10 mouse cellular contexts compared by ENCODE assay signal in the genomic region with DNA sequence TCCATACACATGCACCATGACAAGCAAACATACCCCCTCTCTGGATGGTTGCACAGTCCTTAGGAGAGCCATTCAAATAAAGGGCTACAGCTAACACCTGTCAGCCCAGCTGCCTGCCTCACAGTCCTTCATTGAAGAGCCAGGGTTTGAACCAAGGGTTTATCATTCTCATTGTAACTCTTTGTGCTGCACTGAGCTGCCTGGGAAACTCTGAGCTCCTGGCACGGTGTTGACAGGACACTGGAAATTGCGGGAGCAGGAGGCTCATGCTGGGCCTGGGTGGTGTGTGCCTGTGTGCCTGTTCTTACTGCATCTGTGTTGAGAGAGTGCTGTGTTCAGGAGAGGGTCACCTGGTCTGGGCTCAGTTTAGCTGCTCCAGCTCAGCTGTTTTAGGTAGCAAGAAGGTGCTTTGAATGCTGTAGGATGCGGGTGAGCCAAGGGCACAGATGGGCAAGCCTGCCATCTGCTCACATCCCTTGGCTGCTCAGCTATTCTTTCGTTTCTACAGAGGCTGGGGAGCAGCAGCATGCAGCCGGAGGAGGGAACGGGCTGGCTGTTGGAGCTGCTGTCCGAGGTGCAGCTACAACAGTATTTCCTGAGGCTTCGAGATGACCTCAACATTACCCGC. TPM values are rescaled to one million over a fixed set of nuclear protein-coding genes. Genes with fewer than 3 reads are reported as not detected.
A peak's percentile ranks its signal among the peaks of the same experiment; 100 is the strongest.
DNase-seq lines count a peak whose midpoint lies in the region; ATAC-seq and TF ChIP-seq lines count a peak whose summit lies in the region.
"Had no signal": no experiment of that assay in that cellular context is flagged by ENCODE, and none has a peak within 500 bp of the region (broad histone marks: within the 10 kb centered on the region; RNA-seq: fewer than 3 reads in every experiment).

No protein-coding gene starts in this region.

- peaks cover 68% of the 10 kb centered on the region for H3K4me1 ChIP-seq in neural tube, embryonic 12.5 days
- H3K4me1 ChIP-seq in hindbrain, embryonic 16.5 days (ENCODE audit: control insufficient read depth, insufficient read depth, low read depth, low read length), result peaks cover 66% of the 10 kb centered on the region
- H3K4me1 ChIP-seq in neural tube, embryonic 15.5 days, result peaks cover 89% of the 10 kb centered on the region
- H3K4me1 ChIP-seq in lung, adult 2 months (ENCODE audit: control insufficient read depth, insufficient read depth, low read length), result peaks cover 37% of the 10 kb centered on the region

- H3K4me3 ChIP-seq in neural tube, embryonic 12.5 days, result no peak overlapping the region
- H3K4me3 ChIP-seq in hindbrain, embryonic 16.5 days (ENCODE audit: low read length), result no peak overlapping the region
- H3K4me3 ChIP-seq in neural tube, embryonic 15.5 days (replicated peaks), result no peak overlapping the region
- H3K4me3 ChIP-seq in lung, adult 2 months (replicated peaks; ENCODE audit: extremely low read depth, low read depth, low read length), result no peak overlapping the region

- TF ChIP-seq CTCF in lung, adult 2 months (IDR thresholded peaks at IDR 0.05; ENCODE audit: insufficient read depth, low read length), result no peak

- DNase-seq in cerebellum, adult 11-12 months, result peak; percentile 72
- no peak for DNase-seq in neural tube, embryonic 10.5 days (ENCODE audit: extremely low spot score, low spot score)
- no peak for DNase-seq in right cerebral cortex, postnatal 10 days (ENCODE audit: low spot score in 2 of 2)
- no peak for DNase-seq in lung, adult 2 months
- DNase-seq: kidney, postnatal 36 days had no signal

- H3K9me3 ChIP-seq in neural tube, embryonic 12.5 days, result no peaks in the 10 kb centered on the region
- H3K9me3 ChIP-seq in hindbrain, embryonic 16.5 days (ENCODE audit: control insufficient read depth, low read length), result no peaks in the 10 kb centered on the region
- no peaks in the 10 kb centered on the region for H3K9me3 ChIP-seq in neural tube, embryonic 15.5 days (replicated peaks)

- no peak overlapping the region for H3K9ac ChIP-seq in neural tube, embryonic 12.5 days
- H3K9ac ChIP-seq in hindbrain, embryonic 16.5 days (ENCODE audit: low read depth, low read length), result peak overlapping the region; percentile 35
- H3K9ac ChIP-seq in neural tube, embryonic 15.5 days (replicated peaks), result no peak overlapping the region

- 72% methylated on average over 9 of the region's 9 CpGs for WGBS in neural tube, embryonic 12.5 days
- WGBS in hindbrain, embryonic 16.5 days, result 50% methylated on average over 9 of the region's 9 CpGs
- WGBS in neural tube, embryonic 15.5 days, result 39% methylated on average over 9 of the region's 9 CpGs
- WGBS in lung, adult 2 months, result 66% methylated on average over 9 of the region's 9 CpGs

- H3K27ac ChIP-seq in neural tube, embryonic 12.5 days, result no peak overlapping the region
- peak overlapping the region; percentile 73 for H3K27ac ChIP-seq in hindbrain, embryonic 16.5 days (ENCODE audit: low read depth, low read length)
- peak overlapping the region; percentile 73 for H3K27ac ChIP-seq in neural tube, embryonic 15.5 days (replicated peaks)

- no peaks in the 10 kb centered on the region for H3K27me3 ChIP-seq in neural tube, embryonic 12.5 days (replicated peaks)
- no peaks in the 10 kb centered on the region for H3K27me3 ChIP-seq in hindbrain, embryonic 16.5 days (replicated peaks; ENCODE audit: control insufficient read depth, insufficient read depth, low read length)
- H3K27me3 ChIP-seq in neural tube, embryonic 15.5 days (replicated peaks), result no peaks in the 10 kb centered on the region
- H3K27me3 ChIP-seq: Patski had no signal

- peak overlapping the region; percentile 22; the same call in 1 of the 2 replicates for H3K4me2 ChIP-seq in neural tube, embryonic 12.5 days (replicated peaks)
- peak overlapping the region; percentile 35 for H3K4me2 ChIP-seq in hindbrain, embryonic 16.5 days (ENCODE audit: low read length)
- H3K4me2 ChIP-seq in neural tube, embryonic 15.5 days, result peak overlapping the region; percentile 73

- no peak for TF ChIP-seq POLR2A in lung, adult 2 months (IDR thresholded peaks at IDR 0.05; ENCODE audit: borderline replicate concordance, extremely low read depth, low read depth, low read length)

- peaks cover 10% of the 10 kb centered on the region for H3K36me3 ChIP-seq in neural tube, embryonic 12.5 days
- no peaks in the 10 kb centered on the region for H3K36me3 ChIP-seq in hindbrain, embryonic 16.5 days (ENCODE audit: control insufficient read depth, insufficient read depth, low read length)
- H3K36me3 ChIP-seq in neural tube, embryonic 15.5 days, result 0 out of 2 replicates have a peak, but pooled peaks cover 4% of the 10 kb centered on the region

- no peak for ATAC-seq in cerebellum, adult (ENCODE audit: insufficient number of reproducible peaks, low FRiP score, low TSS enrichment)
- ATAC-seq in neural tube, embryonic 12.5 days (ENCODE audit: low FRiP score, low read depth), result no peak
- no peak for ATAC-seq in hindbrain, embryonic 16.5 days
- ATAC-seq in neural tube, embryonic 15.5 days (ENCODE audit: low FRiP score), result no peak
- ATAC-seq: Patski had no signal

RNA-seq across cellular contexts. Expression of a gene that starts 19.7 kb away (rescaled TPM):
- polyA plus RNA-seq in neural tube, embryonic 12.5 days (2016; fragmentation: Nextera tagmentation; extraction: Ambion mirVana), result 12.5 and 12.9 TPM in 2 replicates
- polyA plus RNA-seq in hindbrain, embryonic 16.5 days (2015; fragmentation: Nextera tagmentation; extraction: Ambion mirVana), result 19.3 and 22.6 TPM in 2 replicates
- polyA plus RNA-seq in neural tube, embryonic 15.5 days (2015; fragmentation: Nextera tagmentation; extraction: Ambion mirVana), result 20.0 and 23.2 TPM in 2 replicates
- polyA plus RNA-seq in lung, adult 2 months (2012; rRNA removed), result 107 and 119 TPM in 2 replicates

RNA-seq across cellular contexts. Expression of a gene that starts 54.6 kb away (rescaled TPM):
- polyA plus RNA-seq in neural tube, embryonic 12.5 days (2016; fragmentation: Nextera tagmentation; extraction: Ambion mirVana), result 48.6 and 48.8 TPM in 2 replicates
- polyA plus RNA-seq in hindbrain, embryonic 16.5 days (2015; fragmentation: Nextera tagmentation; extraction: Ambion mirVana), result 26.3 and 36.5 TPM in 2 replicates
- 32.7 and 33.1 TPM in 2 replicates for polyA plus RNA-seq in neural tube, embryonic 15.5 days (2015; fragmentation: Nextera tagmentation; extraction: Ambion mirVana)
- 7.5 and 12.8 TPM in 2 replicates for polyA plus RNA-seq in lung, adult 2 months (2012; rRNA removed)

Comparison
In these comparisons a context has a peak if more than half of its experiments do, and no peak if none do; other contexts are left out.
1. H3K4me2 ChIP-seq: peak in every context shown above with its lines; median percentile 73 in neural tube, embryonic 15.5 days; 35 in hindbrain, embryonic 16.5 days; 22 in neural tube, embryonic 12.5 days.